Mouse (Mus musculus) megakaryocyte, embryonic 14.5 days (primary cell): ENCODE measurements around the gene Ptger1. TPM values are rescaled to one million over a fixed set of nuclear protein-coding genes. Genes with fewer than 3 reads are reported as not detected.
A peak's percentile ranks its signal among the peaks of the same experiment; 100 is the strongest.

Experiments used
- H3K27me3 ChIP-seq: replicated peaks from 2 replicates; pipeline ENCODE3; 2012; ENCODE audit warnings: inconsistent platforms
- H3K36me3 ChIP-seq: replicated peaks from 2 replicates; pipeline ENCODE3; 2012; ENCODE audit warnings: low read length, inconsistent platforms, mixed read lengths
- H3K4me1 ChIP-seq: 2 replicates; pipeline ENCODE4 v1.6.1; 2012; ENCODE audit warnings: inconsistent platforms
- H3K4me3 ChIP-seq: replicated peaks from 2 replicates; pipeline ENCODE3; 2012; ENCODE audit warnings: moderate library complexity, mild to moderate bottlenecking, inconsistent platforms
- H3K9me3 ChIP-seq: 2 replicates; pipeline ENCODE4 v1.6.1; 2012; ENCODE audit warnings: inconsistent platforms
- FLI1 ChIP-seq: IDR thresholded peaks from 2 replicates; pipeline ENCODE4 v1.6.1; 2012; ENCODE audit warnings: low read length, inconsistent platforms, mixed read lengths
- GATA1 ChIP-seq: IDR thresholded peaks from 3 replicates; pipeline ENCODE4 v1.6.1; 2012; ENCODE audit warnings: mixed read lengths, low read length, inconsistent platforms, borderline replicate concordance
- polyA plus RNA-seq: library from polyadenylated mRNA; stranded (reverse); fragments of >175 nt; gene quantifications from 2 replicates; pipeline ENCODE4 v1.2.3, GENCODE M21; 2012; ENCODE audit warnings: low replicate concordance; ENCODE audit not compliant: insufficient read depth

Ptger1 gene
- polyA plus RNA-seq, 1 experiment, result 0.73 TPM

DNA sequence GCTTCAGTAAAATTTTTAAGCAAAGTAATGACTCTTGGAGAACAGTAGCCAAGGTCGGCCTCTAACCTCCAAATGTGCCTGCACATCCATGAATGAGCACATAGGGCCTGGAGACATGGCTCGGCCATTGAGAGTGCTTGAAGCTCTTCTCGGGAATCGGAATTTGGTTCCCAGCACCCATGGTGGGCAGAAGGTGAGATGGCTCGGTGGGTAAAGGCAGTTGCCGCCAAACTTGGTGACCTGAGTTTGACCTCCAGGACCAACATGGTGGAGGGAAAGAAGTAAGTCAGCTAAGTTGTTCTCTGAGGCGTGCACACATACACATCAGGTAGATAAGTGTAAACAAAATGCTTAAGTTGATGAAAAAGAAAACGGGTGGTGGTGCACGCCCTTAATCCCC, 10.4 kb upstream of the Ptger1 start:
- TF ChIP-seq FLI1 (no peak), GATA1 (no peak)
- Histone ChIP-seq H3K27me3 (no peaks in the 10 kb centered on the region), H3K4me1 (peaks cover 78% of the 10 kb centered on the region), H3K9me3 (no peaks in the 10 kb centered on the region), H3K4me3 (peak overlapping the region; percentile 15), H3K36me3 (peaks cover 62% of the 10 kb centered on the region)

- Histone ChIP-seq H3K36me3 (peaks cover 68% of the 10 kb centered on the region), H3K27me3 (no peaks in the 10 kb centered on the region), H3K4me3 (peak overlapping the region; percentile 84), H3K9me3 (no peaks in the 10 kb centered on the region), H3K4me1 (peaks cover 83% of the 10 kb centered on the region)
- TF ChIP-seq FLI1, result no peak
- no peak for TF ChIP-seq GATA1
Measured at GRCm38 (mm10) chr8:83656484-83657246, 9.8 kb upstream of the Ptger1 start.

DNA sequence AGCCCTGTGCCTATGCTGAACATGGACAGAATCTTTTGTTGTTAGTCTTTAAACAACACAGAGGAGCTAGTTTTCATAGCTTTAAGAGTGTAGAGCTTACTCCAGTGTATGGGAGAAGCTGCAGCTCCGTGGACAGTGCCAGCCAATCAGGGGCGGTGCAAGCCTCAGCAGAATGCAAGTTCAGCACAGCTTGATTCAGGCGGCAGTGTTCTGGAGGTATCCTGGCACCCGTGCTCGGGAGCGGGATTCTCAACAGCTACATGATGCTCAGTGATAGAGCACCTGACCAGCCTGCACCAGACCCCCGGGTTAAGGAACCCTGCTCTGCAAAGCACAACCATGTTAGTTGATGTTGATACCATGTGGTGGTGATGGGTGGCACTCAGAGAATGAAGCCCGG, 5.9 kb upstream of the Ptger1 start:
- no peak overlapping the region for H3K4me3 ChIP-seq
- peaks cover 93% of the 10 kb centered on the region for H3K36me3 ChIP-seq
- TF ChIP-seq FLI1, result no peak
- no peak for TF ChIP-seq GATA1
- H3K4me1 ChIP-seq, result peaks cover 74% of the 10 kb centered on the region
- no peaks in the 10 kb centered on the region for H3K27me3 ChIP-seq
- no peaks in the 10 kb centered on the region for H3K9me3 ChIP-seq

- peaks cover 93% of the 10 kb centered on the region for H3K36me3 ChIP-seq
- TF ChIP-seq FLI1, result no peak
- TF ChIP-seq GATA1, result no peak
- no peaks in the 10 kb centered on the region for H3K27me3 ChIP-seq
- H3K4me1 ChIP-seq, result peaks cover 74% of the 10 kb centered on the region
- no peak overlapping the region for H3K4me3 ChIP-seq
- H3K9me3 ChIP-seq, result no peaks in the 10 kb centered on the region
Measured at GRCm38 (mm10) chr8:83660995-83661680, 5.3 kb upstream of the Ptger1 start.

GRCm38 (mm10) chr8:83662421-83662826, 4.1 kb upstream of the Ptger1 start:
- H3K36me3 ChIP-seq, result peaks cover 94% of the 10 kb centered on the region
- TF ChIP-seq GATA1, result no peak
- TF ChIP-seq FLI1, result no peak
- peaks cover 71% of the 10 kb centered on the region for H3K4me1 ChIP-seq
- no peaks in the 10 kb centered on the region for H3K27me3 ChIP-seq
- H3K4me3 ChIP-seq, result peak overlapping the region; percentile 47
- H3K9me3 ChIP-seq, result no peaks in the 10 kb centered on the region

DNA sequence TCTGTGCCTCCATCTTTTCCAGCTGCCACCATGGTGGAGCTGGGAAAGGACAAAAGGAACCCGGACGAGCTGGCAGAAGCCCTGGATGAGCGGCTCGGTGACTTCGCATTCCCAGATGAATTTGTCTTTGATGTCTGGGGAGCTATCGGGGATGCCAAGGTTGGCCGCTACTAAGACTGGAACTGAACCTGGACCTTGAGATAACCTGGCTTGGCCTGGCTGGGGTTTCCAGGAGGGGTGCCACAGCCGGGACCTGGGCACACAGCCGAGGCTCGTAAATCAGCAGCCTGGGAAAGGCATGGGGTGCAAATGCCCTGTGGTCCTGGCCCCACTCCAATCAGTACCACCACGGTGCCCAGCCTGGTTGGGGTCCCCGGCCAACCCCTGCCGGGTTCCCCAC, 2.4 kb upstream of the Ptger1 start:
- Histone ChIP-seq H3K27me3 (no peaks in the 10 kb centered on the region), H3K4me3 (no peak overlapping the region), H3K4me1 (peaks cover 61% of the 10 kb centered on the region), H3K36me3 (peaks cover 97% of the 10 kb centered on the region), H3K9me3 (0 out of 2 replicates have a peak, but pooled peaks cover 7% of the 10 kb centered on the region)
- TF ChIP-seq FLI1 (no peak), GATA1 (no peak)

DNA sequence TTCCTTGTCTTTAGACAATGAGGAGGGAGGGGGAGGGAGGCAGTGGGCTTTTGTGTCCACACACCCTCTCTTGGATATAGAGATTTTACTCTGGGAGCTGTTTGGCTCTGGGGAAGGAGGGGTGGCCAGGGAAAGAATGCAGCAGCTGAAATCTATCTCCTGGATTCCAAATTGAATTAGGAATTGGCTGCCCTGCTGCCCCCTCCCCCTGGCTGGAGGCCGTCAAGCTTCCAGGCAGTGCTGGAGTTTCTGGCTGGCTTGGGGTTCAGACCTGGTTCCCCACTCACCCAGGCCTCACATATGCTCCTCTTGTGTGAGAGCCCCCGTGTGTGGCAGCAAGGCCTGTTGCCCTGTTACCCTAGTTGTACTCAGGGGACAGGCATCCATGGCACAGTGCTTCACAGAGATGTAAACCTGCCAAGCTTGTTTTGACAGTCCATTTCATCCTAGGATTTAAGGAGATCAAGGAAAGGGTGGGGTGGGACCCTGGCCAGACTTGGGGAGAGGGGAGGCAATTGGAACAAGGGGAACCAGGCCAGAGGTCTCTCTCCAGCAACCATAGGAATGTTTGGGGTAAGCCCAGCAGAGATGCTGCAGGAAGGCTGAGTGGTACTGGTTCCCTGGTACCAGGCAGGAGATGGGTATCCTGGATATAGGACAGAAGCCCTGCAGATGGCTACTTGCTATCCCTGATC, 1.4 kb upstream of the Ptger1 start:
- H3K4me1 ChIP-seq, result peaks cover 56% of the 10 kb centered on the region
- peaks cover 99% of the 10 kb centered on the region for H3K36me3 ChIP-seq
- H3K9me3 ChIP-seq, result 0 out of 2 replicates have a peak, but pooled peaks cover 7% of the 10 kb centered on the region
- H3K4me3 ChIP-seq, result no peak overlapping the region
- H3K27me3 ChIP-seq, result no peaks in the 10 kb centered on the region
- TF ChIP-seq FLI1 (no peak), GATA1 (no peak)

DNA sequence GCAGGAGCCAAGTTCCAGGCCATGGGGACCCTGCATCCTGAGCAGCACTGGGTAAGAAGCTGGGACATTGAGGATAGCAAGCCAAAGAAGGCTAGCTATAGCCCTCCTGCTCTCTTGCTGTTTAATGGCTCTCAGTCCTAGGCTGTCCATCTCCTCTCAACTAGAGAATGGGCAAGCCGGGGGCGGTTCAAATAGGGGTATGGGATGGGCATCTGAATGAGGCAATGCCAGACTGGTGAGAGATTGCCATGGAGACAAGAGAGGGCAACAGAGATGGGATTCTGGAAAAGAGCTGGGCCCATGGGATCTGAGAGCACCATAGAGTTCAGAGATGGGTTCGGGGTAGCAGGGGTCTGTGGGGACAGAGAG, 372 bp downstream of the Ptger1 start:
- Histone ChIP-seq H3K4me3 (no peak overlapping the region), H3K9me3 (0 out of 2 replicates have a peak, but pooled peaks cover 7% of the 10 kb centered on the region), H3K4me1 (peaks cover 47% of the 10 kb centered on the region), H3K27me3 (no peaks in the 10 kb centered on the region), H3K36me3 (peaks cover 99% of the 10 kb centered on the region)
- TF ChIP-seq FLI1 (no peak), GATA1 (no peak)

- H3K27me3 ChIP-seq, result no peaks in the 10 kb centered on the region
- 0 out of 2 replicates have a peak, but pooled peaks cover 7% of the 10 kb centered on the region for H3K9me3 ChIP-seq
- no peak overlapping the region for H3K4me3 ChIP-seq
- no peak for TF ChIP-seq GATA1
- no peak for TF ChIP-seq FLI1
- H3K4me1 ChIP-seq, result peaks cover 40% of the 10 kb centered on the region
- peaks cover 99% of the 10 kb centered on the region for H3K36me3 ChIP-seq
Measured at GRCm38 (mm10) chr8:83667526-83667925, 1.0 kb downstream of the Ptger1 start.
